Mouse (Mus musculus) T-helper 1 cell (primary cell): ENCODE measurements around the gene Slc25a12.
"Not testable (repeated sequence)": the region's sequence is repeated elsewhere in the genome, so short reads cannot be mapped to it uniquely, and the experiment has no call there.

Experiments
- in situ Hi-C: fragments of 300-600 bp; cut with MboI, MseI; formaldehyde crosslinking; loops from one replicate; pipeline ENCODE4 v1.15.1; 2025; ENCODE audit warnings: high pct_unique_total_duplicates

Gene Slc25a12

GRCm38 (mm10) chr2:71367125-71367880 is at the start of gene Slc25a12:
TSS of gene Slc25a12 (minus strand) at chr2:71367749.
- in situ Hi-C loops, result no loop called here

GRCm38 (mm10) chr2:71405613-71406012 is 38.1 kb upstream of the Slc25a12 start:
- in situ Hi-C loops, result no loop called here

GRCm38 (mm10) chr2:71389864-71390263 is 22.3 kb upstream of the Slc25a12 start:
- in situ Hi-C loops, result no loop called here

GRCm38 (mm10) chr2:71388951-71389763 is 21.6 kb upstream of the Slc25a12 start, which contains the start of gene Hat1:
TSS of gene Hat1 (plus strand) at chr2:71388958.
- in situ Hi-C loops, result no loop called here

GRCm38 (mm10) chr2:71387766-71388165 is 20.2 kb upstream of the Slc25a12 start:
- in situ Hi-C loops, result no loop called here

GRCm38 (mm10) chr2:71383890-71384289 is 16.3 kb upstream of the Slc25a12 start:
- in situ Hi-C loops, result loop anchor here (5.0 kb wide), 1 partner anchor 42 kb away; no protein-coding TSS in a partner anchor

- in situ Hi-C loops, result loop anchor here (5.0 kb wide), 1 partner anchor 40 kb away; no protein-coding TSS in a partner anchor
Observed at GRCm38 (mm10) chr2:71381962-71382361, 14.4 kb upstream of the Slc25a12 start.

- in situ Hi-C loops, result no loop called here
Observed at GRCm38 (mm10) chr2:71377426-71377825, 9.9 kb upstream of the Slc25a12 start.

GRCm38 (mm10) chr2:71376433-71376906 is 8.9 kb upstream of the Slc25a12 start:
- in situ Hi-C loops, result no loop called here

- in situ Hi-C loops, result no loop called here
Observed at GRCm38 (mm10) chr2:71374275-71375155, 7.0 kb upstream of the Slc25a12 start.

- in situ Hi-C loops, result not testable (repeated sequence)
Observed at GRCm38 (mm10) chr2:71372261-71372660, 4.7 kb upstream of the Slc25a12 start.

GRCm38 (mm10) chr2:71371790-71372189 is 4.2 kb upstream of the Slc25a12 start:
- in situ Hi-C loops, result no loop called here

GRCm38 (mm10) chr2:71368086-71368485 is 537 bp upstream of the Slc25a12 start:
- in situ Hi-C loops, result no loop called here

GRCm38 (mm10) chr2:71366618-71367124 is 878 bp downstream of the Slc25a12 start:
- in situ Hi-C loops, result no loop called here

GRCm38 (mm10) chr2:71360192-71360591 is 7.4 kb downstream of the Slc25a12 start:
- in situ Hi-C loops, result no loop called here

GRCm38 (mm10) chr2:71358347-71358746 is 9.2 kb downstream of the Slc25a12 start:
- in situ Hi-C loops, result no loop called here

- in situ Hi-C loops, result no loop called here
Observed at GRCm38 (mm10) chr2:71354055-71354425, 13.5 kb downstream of the Slc25a12 start.

- in situ Hi-C loops, result no loop called here
Observed at GRCm38 (mm10) chr2:71353306-71354054, 14.1 kb downstream of the Slc25a12 start.

- in situ Hi-C loops, result no loop called here
Observed at GRCm38 (mm10) chr2:71351727-71351987, 15.9 kb downstream of the Slc25a12 start.

- in situ Hi-C loops, result no loop called here
Observed at GRCm38 (mm10) chr2:71350904-71351726, 16.4 kb downstream of the Slc25a12 start.
